Mouse (Mus musculus): Measurements from ENCODE around the gene Olfr54.

- TF ChIP-seq POLR2AphosphoS2 (IDR thresholded peaks at IDR 0.05; ENCODE audit: insufficient read length, low read depth), result no peak
- no peak for TF ChIP-seq E2F4 (IDR thresholded peaks at IDR 0.05; ENCODE audit: insufficient read depth)
- no peak for TF ChIP-seq MAX (IDR thresholded peaks at IDR 0.05; ENCODE audit: low read depth)
- TF ChIP-seq POLR2A (IDR thresholded peaks at IDR 0.05; ENCODE audit: insufficient read length, low read depth), result no peak
- TF ChIP-seq USF1 (IDR thresholded peaks at IDR 0.05; ENCODE audit: low read depth), result no peak
- no peak for TF ChIP-seq TCF3 (IDR thresholded peaks at IDR 0.05; ENCODE audit: insufficient read length, low read depth)
Observed at GRCm38 (mm10) chr11:50966230-50966629, 47.8 kb upstream of the Olfr54 start, which contains the start of gene Olfr1378.

All from myocyte (in vitro differentiated cells).